1 mouse cellular context compared by ENCODE assay signal in genomic region chr15:62171632-62172031, GRCm38 (mm10).
A peak's percentile ranks its signal among the peaks of the same experiment; 100 is the strongest.
TF ChIP-seq lines count a peak whose summit lies in the region.

No protein-coding gene starts in this region.

TF ChIP-seq in CH12.LX, 34 proteins besides CTCF, POLR2A, EP300 and RAD21 (continued from another document):
- no peak for TF ChIP-seq PAX5 (IDR thresholded peaks at IDR 0.05; ENCODE audit: low read length)
- TF ChIP-seq TCF12 (IDR thresholded peaks at IDR 0.05; ENCODE audit: low read depth, low read length) = peak; percentile 66; the same call in 1 of the 2 replicates
- no peak for TF ChIP-seq MXI1 (IDR thresholded peaks at IDR 0.05; ENCODE audit: low read depth, low read length)
- TF ChIP-seq TBP (conservative IDR thresholded peaks at IDR 0.05; ENCODE audit: low read depth, low read length) = 0 out of 2 replicates have a peak, but pooled peaks have one; percentile 9
- TF ChIP-seq ELF1 (IDR thresholded peaks at IDR 0.05; ENCODE audit: low read depth, low read length) = no peak
- TF ChIP-seq HCFC1 (IDR thresholded peaks at IDR 0.05; ENCODE audit: low read depth, low read length) = no peak
- TF ChIP-seq NRF1 (IDR thresholded peaks at IDR 0.05; ENCODE audit: low read depth, low read length) = no peak
- TF ChIP-seq ZMIZ1 (IDR thresholded peaks at IDR 0.05; ENCODE audit: low read depth, low read length) = no peak
- no peak for TF ChIP-seq JUND (conservative IDR thresholded peaks at IDR 0.05; ENCODE audit: low read depth, low read length)
- peak; percentile 15; the same call in 1 of the 2 replicates for TF ChIP-seq IRF4 (IDR thresholded peaks at IDR 0.05; ENCODE audit: low read depth, low read length)
- TF ChIP-seq E2F4 (IDR thresholded peaks at IDR 0.05; ENCODE audit: insufficient replicate concordance, low read depth, low read length) = no peak
